Mouse (Mus musculus) midbrain, embryonic 11.5 days (tissue): ENCODE measurements around the gene Srp68. TPM values are rescaled to one million over a fixed set of nuclear protein-coding genes. Genes with fewer than 3 reads are reported as not detected.
A peak's percentile ranks its signal among the peaks of the same experiment; 100 is the strongest.

ENCODE experiments used
- ATAC-seq: fragments of 200-750 bp; cut with Nextera tagmentation; 2 replicates; pipeline ENCODE4 v1.8.0; 2017; ENCODE audit warnings: moderate TSS enrichment, moderate library complexity; ENCODE audit not compliant: low FRiP score
- DNase-seq: peaks from one replicate; pipeline ENCODE4 v3.0.0; 2015; ENCODE audit warnings: low spot score; ENCODE audit errors: missing footprints
- H3K27ac ChIP-seq: fragments of 300-500 bp; sonication (generic); 2 replicates; pipeline ENCODE4 v1.5.1; 2014; ENCODE audit warnings: low read depth, low read length
- H3K27me3 ChIP-seq: fragments of 300-500 bp; sonication (generic); 2 replicates; pipeline ENCODE4 v1.6.1; 2014; ENCODE audit warnings: mild to moderate bottlenecking, low read length, moderate library complexity, mixed read lengths; ENCODE audit not compliant: control insufficient read depth, insufficient read depth
- H3K36me3 ChIP-seq: fragments of 300-500 bp; sonication (generic); 2 replicates; pipeline ENCODE4 v1.6.1; 2014; ENCODE audit warnings: mild to moderate bottlenecking, low read length, moderate library complexity, mixed read lengths; ENCODE audit not compliant: control insufficient read depth, insufficient read depth
- H3K4me1 ChIP-seq: fragments of 300-500 bp; sonication (generic); 2 replicates; pipeline ENCODE4 v1.6.1; 2014; ENCODE audit warnings: low read length; ENCODE audit not compliant: control insufficient read depth, insufficient read depth
- H3K4me2 ChIP-seq: fragments of 300-500 bp; sonication (generic); 2 replicates; pipeline ENCODE4 v1.6.1; 2014; ENCODE audit warnings: mild to moderate bottlenecking, moderate library complexity
- H3K4me3 ChIP-seq: fragments of 300-500 bp; sonication (generic); 2 replicates; pipeline ENCODE4 v1.5.1; 2014; ENCODE audit warnings: low read depth, low read length
- H3K9ac ChIP-seq: fragments of 300-500 bp; sonication (generic); 2 replicates; pipeline ENCODE4 v1.6.1; 2014; ENCODE audit warnings: low read length
- H3K9me3 ChIP-seq: fragments of 300-500 bp; sonication (generic); 2 replicates; pipeline ENCODE4 v1.6.1; 2016; ENCODE audit warnings: low read length; ENCODE audit not compliant: control insufficient read depth
- WGBS: fragments of 180-500 bp; shearing (Covaris S2); extraction: QIAGEN DNeasy Blood & Tissue Kit; methylation state at CpG from one replicate; pipeline ENCODE4 v1.1.7; 2014; 5-methylcytosine and 5-hydroxymethylcytosine counted together
- polyA plus RNA-seq: library from polyadenylated mRNA; unstranded; fragments of >200 nt; fragmentation: Nextera tagmentation; extraction: Ambion mirVana; gene quantifications from 2 replicates; pipeline ENCODE4 v1.2.1, GENCODE M21; 2014

The Srp68 gene
- polyA plus RNA-seq, 1 experiment from 2014 or later: 78.6 TPM

DNA sequence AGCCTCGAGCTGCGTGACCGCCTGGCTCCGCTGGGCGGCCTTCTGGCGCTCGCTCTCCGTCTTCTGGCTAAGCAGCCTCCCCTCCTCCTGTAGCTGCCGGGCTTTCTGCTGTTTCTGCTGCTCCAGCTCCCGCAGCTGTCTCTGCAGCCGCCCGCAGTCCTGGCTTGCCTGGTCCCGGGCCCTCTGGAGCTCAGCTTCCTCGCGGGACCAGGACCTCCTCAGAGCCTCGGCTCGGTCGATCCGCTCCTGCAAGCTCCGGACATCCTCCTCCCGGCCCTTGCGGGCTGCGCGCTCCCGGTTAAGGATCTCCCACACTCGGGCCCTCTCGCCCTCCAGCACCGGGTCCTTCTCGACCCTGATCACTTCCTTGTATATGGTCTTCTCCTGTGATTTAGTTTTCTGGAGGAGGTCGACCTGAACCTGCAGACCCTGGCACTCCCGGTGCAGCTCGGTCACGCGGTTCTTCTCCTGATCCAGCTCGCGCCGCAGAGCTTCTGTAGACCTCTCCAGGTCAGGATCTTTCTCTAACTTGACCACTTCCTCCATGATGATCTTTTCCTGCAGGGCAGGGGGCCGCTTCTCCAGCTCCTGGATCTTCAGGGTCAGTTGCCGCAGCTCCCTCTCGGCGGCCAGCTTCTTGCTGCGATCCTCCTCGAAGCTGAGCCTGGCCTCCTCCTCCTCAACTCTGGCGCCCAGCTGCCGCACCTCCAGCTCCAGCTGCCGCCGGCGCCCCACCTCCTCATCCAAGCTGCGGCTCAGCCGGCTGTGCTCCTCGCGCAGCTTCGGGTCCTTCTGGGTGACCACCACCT is 51.9 kb downstream of the Srp68 start:
- H3K4me3 ChIP-seq: peak overlapping the region; percentile 32
- no peak overlapping the region for H3K27ac ChIP-seq
- H3K9me3 ChIP-seq: peaks cover 7% of the 10 kb centered on the region; the same call in 1 of the 2 replicates
- H3K9ac ChIP-seq: peak overlapping the region; percentile 45; the same call in 1 of the 2 replicates
- WGBS: 12% methylated on average over 53 of the region's 53 CpGs
- peaks cover 36% of the 10 kb centered on the region for H3K27me3 ChIP-seq
- DNase-seq (peak; percentile 94), ATAC-seq (no peak)
- H3K36me3 ChIP-seq: no peaks in the 10 kb centered on the region
- H3K4me1 ChIP-seq: peaks cover 8% of the 10 kb centered on the region
- H3K4me2 ChIP-seq: peak overlapping the region; percentile 54

DNA sequence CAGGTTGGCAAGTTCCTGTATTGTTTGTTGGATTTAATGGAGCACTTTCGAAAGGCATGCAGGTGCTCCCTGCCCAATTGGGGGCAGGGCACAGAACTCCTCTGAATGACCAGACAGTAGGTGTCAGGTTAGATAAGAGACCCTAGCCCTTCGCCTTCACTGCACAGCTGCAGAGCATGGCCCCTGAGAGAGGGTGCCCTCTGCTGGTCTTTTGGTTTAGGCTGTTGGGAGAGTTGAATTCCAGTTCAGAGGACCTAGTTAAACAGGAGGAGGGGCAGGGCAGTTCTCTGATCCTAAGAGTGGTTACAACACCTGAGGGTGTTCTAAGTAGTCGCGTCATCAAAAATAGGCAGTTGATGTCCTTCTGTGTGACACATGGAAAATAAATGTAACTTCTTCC is 54.1 kb downstream of the Srp68 start:
- Histone ChIP-seq H3K9me3 (peaks cover 7% of the 10 kb centered on the region; the same call in 1 of the 2 replicates), H3K4me2 (no peak overlapping the region), H3K4me3 (no peak overlapping the region), H3K27ac (no peak overlapping the region), H3K27me3 (peaks cover 36% of the 10 kb centered on the region), H3K4me1 (peaks cover 8% of the 10 kb centered on the region), H3K9ac (no peak overlapping the region), H3K36me3 (no peaks in the 10 kb centered on the region)
- no peak for ATAC-seq
- DNase-seq: no peak
- WGBS: 16% methylated on average over 4 of the region's 4 CpGs

DNA sequence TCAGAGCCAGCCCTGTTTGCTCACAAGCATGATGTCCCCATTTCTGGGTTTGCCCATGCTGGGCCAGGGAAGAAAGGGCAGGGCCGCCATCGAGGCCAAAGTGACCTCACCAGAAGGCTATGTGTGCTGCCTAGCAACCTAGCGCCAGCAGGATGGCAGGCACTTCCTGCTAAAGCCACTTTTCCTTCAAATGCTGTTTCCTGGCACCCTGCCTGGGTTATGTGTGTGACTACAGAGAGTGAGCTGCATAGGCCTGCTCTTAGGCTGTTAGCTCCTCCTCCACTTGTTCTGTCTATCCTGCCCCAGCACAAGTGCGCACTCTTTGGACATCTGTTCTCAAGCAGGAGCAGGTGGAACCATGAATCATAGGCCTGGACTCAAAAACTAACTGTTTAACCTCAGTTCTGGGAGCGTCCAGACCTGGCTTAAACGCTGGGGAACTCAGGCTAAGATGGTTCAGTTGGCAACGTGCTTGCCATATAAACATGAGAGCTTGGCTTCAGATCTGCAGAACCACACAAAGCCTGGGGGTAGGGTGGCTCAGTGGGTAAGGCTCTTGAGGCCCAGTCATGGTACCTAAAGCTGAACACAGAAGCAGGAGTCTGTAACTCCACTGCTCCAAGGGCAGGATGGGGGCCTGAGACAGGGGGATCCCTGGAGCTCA is 55.1 kb downstream of the Srp68 start:
- Histone ChIP-seq H3K4me3 (no peak overlapping the region), H3K4me1 (peaks cover 8% of the 10 kb centered on the region), H3K9me3 (peaks cover 7% of the 10 kb centered on the region; the same call in 1 of the 2 replicates), H3K27ac (no peak overlapping the region), H3K9ac (no peak overlapping the region), H3K36me3 (no peaks in the 10 kb centered on the region), H3K4me2 (no peak overlapping the region), H3K27me3 (peaks cover 34% of the 10 kb centered on the region)
- 76% methylated on average over 7 of the region's 7 CpGs for WGBS
- DNase-seq: no peak
- no peak for ATAC-seq

DNA sequence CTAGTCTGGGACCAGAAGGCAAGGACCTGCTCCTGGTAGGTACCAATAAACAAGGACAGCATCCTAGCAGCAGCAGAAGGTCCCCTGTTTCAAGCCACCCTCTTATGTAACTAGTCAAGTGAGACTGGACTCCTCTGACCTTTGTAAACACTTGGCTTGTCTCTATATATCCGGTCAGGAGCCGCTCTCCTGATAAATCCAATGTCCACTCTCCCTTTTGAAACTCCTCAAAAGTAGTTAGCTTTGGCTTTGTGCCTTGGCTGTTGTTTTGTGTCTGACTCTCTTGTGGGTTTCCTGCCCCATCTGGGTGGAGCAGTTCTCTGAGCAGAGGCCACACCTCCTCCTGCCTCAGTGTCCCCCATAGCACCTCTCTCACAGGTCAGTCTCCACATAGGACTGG is 55.8 kb downstream of the Srp68 start:
- Histone ChIP-seq H3K4me3 (no peak overlapping the region), H3K36me3 (no peaks in the 10 kb centered on the region), H3K9me3 (peaks cover 7% of the 10 kb centered on the region; the same call in 1 of the 2 replicates), H3K4me1 (peaks cover 8% of the 10 kb centered on the region), H3K4me2 (no peak overlapping the region), H3K9ac (no peak overlapping the region), H3K27ac (no peak overlapping the region), H3K27me3 (peaks cover 28% of the 10 kb centered on the region)
- 76% methylated on average over 2 of the region's 2 CpGs for WGBS
- no peak for DNase-seq
- ATAC-seq: no peak

DNA sequence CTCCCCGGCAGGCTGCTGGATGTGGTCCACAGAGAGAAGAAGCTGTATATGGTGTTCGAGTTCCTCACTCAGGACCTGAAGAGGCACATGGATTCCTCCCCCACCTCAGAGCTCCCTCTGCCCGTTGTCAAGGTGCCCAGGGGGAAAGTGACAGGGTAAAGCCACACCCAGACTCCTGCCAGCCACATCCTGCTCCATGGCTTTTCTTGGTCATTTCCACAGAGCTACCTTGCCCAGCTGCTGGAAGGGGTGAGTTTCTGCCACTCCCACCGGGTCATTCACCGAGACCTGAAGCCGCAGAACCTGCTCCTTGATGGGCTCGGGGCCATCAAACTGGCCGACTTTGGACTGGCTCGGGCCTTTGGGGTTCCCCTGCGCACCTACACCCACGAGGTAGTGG is 57.5 kb downstream of the Srp68 start:
- no peak for ATAC-seq
- Histone ChIP-seq H3K4me3 (no peak overlapping the region), H3K9ac (no peak overlapping the region), H3K36me3 (no peaks in the 10 kb centered on the region), H3K27ac (no peak overlapping the region), H3K27me3 (peaks cover 10% of the 10 kb centered on the region), H3K4me1 (0 out of 2 replicates have a peak, but pooled peaks cover 2% of the 10 kb centered on the region), H3K4me2 (no peak overlapping the region), H3K9me3 (peaks cover 4% of the 10 kb centered on the region; the same call in 1 of the 2 replicates)
- WGBS: 89% methylated on average over 11 of the region's 11 CpGs
- no peak for DNase-seq

DNA sequence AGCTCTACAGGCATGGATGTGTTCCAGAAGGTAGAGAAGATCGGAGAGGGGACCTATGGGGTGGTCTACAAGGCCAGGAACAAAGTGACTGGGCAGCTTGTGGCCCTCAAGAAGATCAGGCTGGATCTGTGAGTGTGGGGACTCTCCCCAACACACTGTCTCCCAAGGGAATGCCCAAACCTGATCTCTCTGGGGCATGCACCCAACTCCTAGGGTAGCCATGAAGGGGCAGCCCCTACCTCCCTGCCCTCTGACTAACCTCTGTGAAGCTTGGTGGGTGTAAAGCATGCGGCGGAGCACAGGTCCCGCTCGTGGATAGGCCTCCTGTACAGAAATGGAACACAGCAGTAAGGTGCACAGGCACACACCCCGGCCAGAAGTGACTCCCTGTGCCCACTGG is 58.0 kb downstream of the Srp68 start:
- Histone ChIP-seq H3K27ac (no peak overlapping the region), H3K4me3 (no peak overlapping the region), H3K9me3 (no peaks in the 10 kb centered on the region), H3K27me3 (peaks cover 5% of the 10 kb centered on the region), H3K36me3 (no peaks in the 10 kb centered on the region), H3K4me2 (no peak overlapping the region), H3K4me1 (0 out of 2 replicates have a peak, but pooled peaks cover 2% of the 10 kb centered on the region), H3K9ac (no peak overlapping the region)
- DNase-seq: no peak
- no peak for ATAC-seq
- 87% methylated on average over 6 of the region's 6 CpGs for WGBS

DNA sequence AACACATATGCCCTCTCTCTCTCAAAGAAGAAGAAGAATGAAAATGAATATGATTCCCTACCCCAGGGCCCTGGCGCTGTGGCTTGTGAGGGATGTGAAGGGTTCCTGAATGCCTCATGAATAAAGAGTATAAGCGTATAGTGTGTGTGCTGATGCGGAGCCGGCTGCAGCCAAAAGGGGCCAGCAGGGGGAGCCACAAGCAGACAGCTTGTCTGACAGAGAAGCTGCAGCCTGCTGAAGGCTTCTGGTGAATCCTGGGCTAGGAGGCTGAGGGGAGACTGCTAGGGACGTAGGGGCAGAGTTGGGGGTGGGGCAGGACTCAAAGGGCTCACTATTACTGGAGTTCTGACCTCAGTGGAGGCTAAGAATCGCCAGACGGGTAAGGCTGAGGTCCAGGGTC is 58.8 kb downstream of the Srp68 start:
- H3K36me3 ChIP-seq: no peaks in the 10 kb centered on the region
- no peak for DNase-seq
- no peak overlapping the region for H3K4me2 ChIP-seq
- no peak overlapping the region for H3K27ac ChIP-seq
- no peaks in the 10 kb centered on the region for H3K9me3 ChIP-seq
- no peak overlapping the region for H3K4me3 ChIP-seq
- no peak for ATAC-seq
- H3K4me1 ChIP-seq: 0 out of 2 replicates have a peak, but pooled peaks cover 2% of the 10 kb centered on the region
- 87% methylated on average over 7 of the region's 7 CpGs for WGBS
- H3K9ac ChIP-seq: no peak overlapping the region
- H3K27me3 ChIP-seq: no peaks in the 10 kb centered on the region

DNA sequence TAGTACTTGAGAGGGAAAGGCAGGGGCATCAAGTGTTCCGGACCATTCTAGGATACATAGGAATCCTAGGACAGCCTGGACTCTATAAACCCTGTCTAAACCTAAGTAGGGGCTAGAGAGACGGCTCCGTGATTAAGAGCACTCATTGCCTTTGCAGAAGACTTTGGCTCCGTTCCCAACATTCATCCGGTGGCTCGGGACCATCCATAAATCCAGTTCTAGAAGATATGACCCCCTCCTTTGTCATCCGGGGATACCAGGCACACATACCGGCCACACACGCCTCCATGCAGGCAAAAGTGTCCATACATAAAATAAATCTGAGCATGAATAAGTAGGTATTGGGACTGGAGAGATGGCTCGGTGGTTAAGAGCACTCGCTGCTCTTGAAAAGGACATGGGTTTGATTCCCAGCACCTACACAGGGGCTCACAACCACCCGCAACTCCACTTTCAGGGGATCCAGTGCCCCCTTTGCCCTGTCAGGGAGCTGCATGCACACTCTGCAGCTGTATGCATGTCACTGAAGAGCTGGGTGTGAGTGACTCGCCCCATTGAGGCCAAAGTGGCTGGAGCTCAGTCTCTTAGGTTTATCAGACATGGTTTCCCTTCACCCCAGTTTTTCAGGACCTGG is 60.0 kb downstream of the Srp68 start:
- ATAC-seq (no peak), DNase-seq (peak; percentile 59)
- 92% methylated on average over 13 of the region's 13 CpGs for WGBS
- H3K9ac ChIP-seq: no peak overlapping the region
- no peaks in the 10 kb centered on the region for H3K27me3 ChIP-seq
- H3K4me3 ChIP-seq: no peak overlapping the region
- no peaks in the 10 kb centered on the region for H3K36me3 ChIP-seq
- no peaks in the 10 kb centered on the region for H3K9me3 ChIP-seq
- H3K4me1 ChIP-seq: 0 out of 2 replicates have a peak, but pooled peaks cover 2% of the 10 kb centered on the region
- no peak overlapping the region for H3K27ac ChIP-seq
- no peak overlapping the region for H3K4me2 ChIP-seq

DNA sequence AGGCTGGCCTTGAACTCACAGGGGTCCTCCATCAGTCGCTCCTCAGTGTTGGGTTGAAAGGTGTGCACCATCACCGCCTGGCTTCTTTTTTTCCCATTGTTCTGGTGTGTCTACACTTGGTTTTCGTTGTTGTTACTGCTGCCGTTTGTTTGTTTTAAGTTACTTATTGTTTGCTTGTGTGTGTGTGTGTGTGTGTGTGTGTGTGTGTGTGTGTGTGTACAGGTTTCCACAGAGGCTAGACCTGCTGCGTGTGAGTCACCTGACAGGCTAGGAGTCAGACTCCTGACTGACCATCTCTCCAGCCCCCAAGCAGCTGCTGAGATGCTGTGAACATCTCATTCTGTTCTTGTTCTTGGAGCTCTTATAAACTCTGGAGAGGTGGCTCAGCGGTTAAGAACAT is 61.2 kb downstream of the Srp68 start:
- H3K4me2 ChIP-seq: no peak overlapping the region
- no peak overlapping the region for H3K27ac ChIP-seq
- no peaks in the 10 kb centered on the region for H3K9me3 ChIP-seq
- 90% methylated on average over 6 of the region's 6 CpGs for WGBS
- ATAC-seq (no peak), DNase-seq (no peak)
- no peaks in the 10 kb centered on the region for H3K36me3 ChIP-seq
- H3K4me1 ChIP-seq: no peaks in the 10 kb centered on the region
- H3K27me3 ChIP-seq: no peaks in the 10 kb centered on the region
- H3K4me3 ChIP-seq: no peak overlapping the region
- no peak overlapping the region for H3K9ac ChIP-seq
